Mouse (Mus musculus): ENCODE data around the gene Cnot10.
"Not testable (repeated sequence)": the region's sequence is repeated elsewhere in the genome, so short reads cannot be mapped to it uniquely, and the experiment has no call there.

The Cnot10 gene

DNA sequence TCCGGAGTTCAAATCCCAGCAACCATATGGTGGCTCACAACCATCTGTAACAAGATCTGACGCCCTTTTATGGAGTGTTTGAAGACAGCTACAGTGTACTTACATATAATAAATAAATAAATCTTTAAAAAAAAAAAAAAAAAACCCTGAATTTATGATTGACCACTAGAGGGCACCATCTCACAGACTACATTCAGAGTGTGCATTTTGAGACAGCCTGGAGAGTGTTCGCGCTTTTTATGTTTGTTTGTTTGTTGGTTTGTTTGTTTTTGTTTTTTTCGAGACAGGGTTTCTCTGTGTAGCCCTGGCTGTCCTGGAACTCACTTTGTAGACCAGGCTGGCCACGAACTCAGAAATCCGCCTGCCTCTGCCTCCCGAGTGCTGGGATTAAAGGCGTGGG lies 8.5 kb upstream of the Cnot10 start:
- DNase-seq, result not testable (repeated sequence)

DNA sequence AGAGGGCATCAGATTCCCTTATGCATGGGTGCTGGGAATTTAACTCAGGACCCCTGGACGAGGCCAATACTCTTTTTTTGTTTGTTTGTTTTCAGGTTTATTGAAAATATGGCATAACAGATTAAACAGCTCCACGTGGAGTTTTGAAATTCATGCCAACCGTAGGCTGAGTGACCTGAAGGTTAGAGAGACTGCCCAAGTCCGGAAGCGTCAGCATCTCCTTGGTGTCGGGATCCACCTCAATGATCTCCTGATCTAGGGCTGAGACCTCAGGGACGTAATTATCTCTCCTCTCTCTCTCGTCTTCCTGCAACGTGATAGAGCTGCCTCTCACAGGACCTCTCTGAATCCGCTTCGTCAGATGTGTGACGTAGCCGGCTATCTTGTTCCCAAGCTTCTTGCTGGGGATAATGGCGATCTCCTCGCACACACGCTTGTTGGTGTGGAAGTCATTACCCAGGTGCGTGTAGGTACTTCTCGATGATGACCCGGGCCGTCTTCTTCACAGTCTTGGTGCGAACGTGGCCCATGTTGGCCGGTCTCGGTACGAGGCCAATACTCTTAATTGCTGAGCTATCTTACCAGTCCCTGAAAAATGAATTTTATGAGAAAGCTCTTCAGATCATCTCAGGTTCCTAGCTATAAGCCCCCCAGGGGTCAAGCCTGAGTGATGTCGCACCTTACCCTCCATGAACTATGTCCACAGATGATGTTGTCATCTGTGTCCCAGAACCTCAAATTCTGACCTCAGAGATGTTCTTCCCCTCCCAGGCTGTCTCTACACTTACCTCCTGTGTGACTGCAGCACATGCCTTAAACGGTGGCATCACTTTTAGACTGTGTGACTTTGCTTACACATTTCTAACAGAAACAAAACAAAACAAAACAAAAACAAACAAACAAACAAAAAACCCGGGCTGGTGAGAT lies 7.8 kb upstream of the Cnot10 start:
- no peak for DNase-seq

DNA sequence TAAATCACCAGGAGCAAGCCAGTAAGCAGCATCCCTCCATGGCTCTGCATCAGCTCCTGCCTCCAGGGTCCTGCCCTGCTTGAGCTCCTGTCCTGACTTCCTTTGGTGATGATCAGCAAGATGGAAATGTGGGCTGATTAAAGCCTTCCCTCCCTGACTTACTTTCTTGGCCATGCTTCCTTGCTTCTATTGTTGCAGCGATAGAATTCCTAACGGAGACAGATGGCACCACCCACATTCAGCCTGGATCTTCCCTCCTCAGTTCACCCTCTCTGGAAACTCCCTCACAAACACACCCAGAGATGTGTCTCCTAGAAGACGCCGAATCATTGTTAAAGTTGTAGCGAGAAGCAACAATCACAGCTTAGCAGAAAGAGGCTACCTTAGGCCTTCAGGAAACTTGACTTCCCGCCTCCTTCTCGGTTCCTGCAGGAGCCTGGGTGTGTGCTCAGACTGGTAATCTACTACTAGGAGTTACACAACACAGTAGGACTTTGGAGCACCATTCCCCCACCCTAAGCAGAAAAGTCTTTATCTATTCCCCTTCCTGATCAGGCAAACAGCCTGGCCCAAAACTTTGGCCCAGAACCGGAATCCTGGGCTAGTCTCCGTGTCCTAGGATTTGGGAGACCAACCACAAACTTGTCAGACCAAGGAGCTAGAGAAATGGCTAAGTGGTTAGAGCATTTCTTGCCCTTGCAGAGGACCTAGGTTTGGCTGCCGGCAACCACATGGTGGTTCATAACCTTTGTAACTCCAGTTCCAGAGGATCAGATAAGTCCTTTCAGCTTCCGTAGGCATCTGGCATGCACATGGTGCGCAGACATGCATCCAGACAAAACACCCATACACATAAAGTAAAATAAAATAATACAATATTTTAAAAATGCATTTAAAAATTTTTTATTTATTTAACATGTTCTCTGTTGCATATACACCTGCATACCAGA lies 6.8 kb upstream of the Cnot10 start:
- no peak for DNase-seq

DNA sequence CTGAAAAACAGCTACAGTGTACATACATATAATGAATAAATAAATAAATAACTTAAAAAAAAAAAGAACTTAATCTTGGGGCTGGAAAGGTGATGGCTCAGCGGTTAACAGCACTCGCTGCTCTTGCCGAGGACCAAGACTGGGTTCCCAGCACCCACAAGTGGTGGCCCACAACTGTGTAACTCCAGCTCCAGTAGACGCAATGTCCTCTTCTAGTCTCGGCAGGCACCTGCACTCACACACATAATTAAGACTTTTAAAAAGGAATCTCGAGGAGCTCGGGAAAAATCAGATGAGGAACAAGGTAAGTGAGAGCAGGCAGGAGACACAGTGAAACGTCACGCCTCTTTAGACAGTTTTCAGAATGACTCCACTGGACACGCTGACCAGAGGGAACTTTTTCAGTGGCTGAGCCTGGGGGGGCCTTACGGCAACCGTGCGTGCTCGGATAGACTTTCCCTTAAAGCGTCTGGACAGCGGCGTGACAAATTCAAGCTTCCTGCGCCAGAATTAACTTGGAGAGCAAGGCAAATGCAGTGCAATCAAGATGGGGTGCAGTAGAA lies 717 bp downstream of the Cnot10 start:
- DNase-seq, result peak; percentile 9 to 11

DNA sequence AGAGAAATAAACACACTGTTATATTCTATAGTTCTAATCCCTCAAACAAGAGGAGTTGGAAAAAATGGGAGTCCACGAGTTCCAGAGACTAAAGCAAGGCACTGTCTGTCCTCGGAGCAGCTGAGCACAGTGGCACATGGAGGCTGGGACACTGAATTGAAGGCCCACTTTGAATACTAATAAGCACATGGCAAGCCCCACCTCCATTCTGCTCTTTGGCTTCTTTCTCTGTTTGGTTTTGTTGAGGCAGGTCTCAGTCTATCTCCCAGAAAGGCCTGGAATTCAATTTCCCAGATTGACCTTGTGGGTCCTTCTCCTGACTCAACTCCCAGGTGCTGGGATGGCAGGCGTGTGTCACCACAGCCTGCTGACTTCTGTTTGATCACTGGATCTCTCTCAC lies 3.2 kb downstream of the Cnot10 start:
- no peak for DNase-seq

DNA sequence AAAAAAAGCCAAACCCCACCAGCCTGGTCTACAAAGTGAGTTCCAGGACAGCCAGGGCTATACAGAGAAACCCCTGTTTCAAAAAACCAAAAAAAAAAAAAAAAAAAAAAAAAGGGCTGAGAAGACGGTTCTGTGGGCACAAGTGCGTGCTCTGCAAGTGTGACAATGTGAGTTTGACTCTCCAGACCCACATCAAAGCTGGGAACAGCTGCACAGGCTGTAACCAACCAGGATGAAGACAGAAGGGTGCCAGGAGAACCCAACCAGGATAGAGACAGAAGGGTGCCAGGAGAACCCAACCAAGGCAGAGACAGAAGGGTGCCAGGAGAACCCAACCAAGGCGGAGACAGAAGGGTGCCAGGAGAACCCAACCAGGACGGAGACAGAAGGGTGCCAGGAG lies 3.8 kb downstream of the Cnot10 start:
- DNase-seq, result no peak

DNA sequence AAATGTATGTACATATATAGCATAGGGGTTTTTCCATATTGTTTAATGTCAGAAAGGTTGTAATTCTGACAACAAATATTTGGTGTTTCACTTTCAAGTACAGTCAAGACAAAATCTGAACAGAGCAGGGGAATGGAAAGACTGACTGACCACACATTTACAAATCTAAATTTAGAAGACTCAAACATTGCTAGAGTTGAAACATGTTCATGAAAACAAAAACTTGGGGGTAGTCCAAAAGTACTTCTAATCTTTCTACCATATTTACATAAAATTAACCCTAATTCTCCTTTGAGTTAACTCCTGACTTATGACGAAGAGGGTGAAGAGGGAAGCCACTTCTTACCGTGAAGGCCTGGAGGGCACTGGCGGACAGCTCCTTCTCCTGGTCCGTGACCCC lies 7.7 kb downstream of the Cnot10 start:
- no peak for DNase-seq

DNA sequence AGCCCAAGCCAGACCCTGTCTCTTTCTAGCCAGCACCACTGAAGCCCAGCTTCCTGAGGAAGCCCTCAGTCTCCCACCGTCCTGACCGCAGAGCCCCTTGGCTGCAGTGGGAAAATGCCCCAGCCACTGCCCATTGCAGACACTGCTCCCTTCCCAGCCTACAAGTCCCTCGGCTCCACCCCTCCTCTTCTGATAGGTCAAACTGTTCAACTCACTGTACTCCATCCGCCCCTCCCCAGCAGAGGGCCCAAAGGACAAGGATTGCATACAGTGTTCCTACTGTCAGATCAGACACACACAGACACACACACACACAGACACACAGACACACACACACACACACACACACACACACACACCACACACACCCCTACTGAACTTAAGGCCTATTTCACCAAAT lies 13.3 kb downstream of the Cnot10 start:
- DNase-seq, result no peak

DNA sequence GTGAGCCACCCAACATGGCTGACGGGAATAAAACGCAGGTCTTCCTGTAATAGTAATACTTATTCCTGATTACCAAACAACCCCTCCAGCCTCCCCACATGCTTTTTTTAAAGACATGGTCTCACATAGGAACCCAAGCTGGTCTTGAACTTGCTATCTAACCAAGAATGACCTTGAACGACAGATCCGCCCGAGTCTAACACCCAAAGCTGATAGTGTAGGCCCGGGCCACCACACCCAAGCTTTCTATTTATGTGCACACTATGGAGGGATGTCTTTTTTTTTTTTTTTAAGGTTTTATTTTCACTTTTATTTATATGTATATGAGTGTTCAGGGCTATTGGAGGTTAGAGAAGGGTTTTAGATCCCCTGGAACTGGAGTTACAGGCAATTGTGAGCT lies 15.8 kb downstream of the Cnot10 start:
- DNase-seq, result no peak

DNA sequence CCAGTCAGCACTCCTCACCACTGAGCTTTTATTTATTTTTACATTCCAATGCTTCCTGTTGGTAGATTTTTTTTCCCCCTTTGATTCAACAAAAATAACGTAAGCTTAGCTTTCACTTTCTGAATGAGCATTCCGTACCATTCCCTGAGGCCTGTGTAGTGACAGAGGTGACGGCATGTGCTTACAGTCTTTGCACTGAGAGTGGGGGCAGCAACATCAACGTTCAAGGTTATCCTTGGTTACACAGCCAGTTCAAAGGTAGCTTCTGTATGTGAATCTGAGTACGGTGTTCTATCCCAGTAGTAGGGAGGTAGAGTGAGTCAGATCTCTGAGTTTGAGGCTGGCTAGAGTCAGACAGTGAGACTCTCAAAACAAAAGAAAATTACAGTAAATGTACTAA lies 18.8 kb downstream of the Cnot10 start:
- no peak for DNase-seq

DNA sequence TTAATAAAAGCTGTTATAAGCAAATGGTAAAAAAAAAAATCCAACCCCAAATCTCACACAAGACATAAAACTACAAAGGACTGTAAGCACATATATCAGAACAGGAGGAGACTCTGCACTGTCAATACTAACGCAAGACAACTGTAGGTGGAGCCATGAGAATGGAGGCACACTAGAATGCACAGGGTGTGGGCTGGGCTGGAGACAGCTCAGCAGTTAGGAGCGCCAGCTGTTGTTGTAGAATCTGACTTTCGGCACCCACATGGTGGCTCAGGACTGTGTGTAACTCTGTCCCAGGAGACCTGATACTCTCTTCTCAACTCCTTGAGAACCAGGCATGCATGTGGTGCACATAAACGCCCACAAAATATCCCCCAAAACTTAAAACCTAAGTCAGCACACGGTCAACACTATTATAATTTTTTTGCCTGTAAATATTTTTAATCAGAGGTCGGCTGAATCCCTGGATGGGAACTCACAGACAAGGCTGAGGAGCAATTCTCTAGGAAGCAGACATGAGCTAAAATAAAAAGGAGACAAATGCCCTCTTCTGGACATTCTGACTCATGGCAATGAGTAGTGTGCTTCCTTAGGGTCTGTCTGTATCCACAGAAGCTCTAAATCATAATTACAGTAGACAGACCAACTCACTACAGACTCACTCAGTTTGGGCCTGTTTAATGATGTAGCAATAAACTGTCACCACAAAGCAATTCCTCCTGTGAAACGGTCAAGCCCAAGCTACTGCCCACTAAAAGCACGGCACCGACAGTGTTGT lies 25.6 kb downstream of the Cnot10 start:
- no peak for DNase-seq

DNA sequence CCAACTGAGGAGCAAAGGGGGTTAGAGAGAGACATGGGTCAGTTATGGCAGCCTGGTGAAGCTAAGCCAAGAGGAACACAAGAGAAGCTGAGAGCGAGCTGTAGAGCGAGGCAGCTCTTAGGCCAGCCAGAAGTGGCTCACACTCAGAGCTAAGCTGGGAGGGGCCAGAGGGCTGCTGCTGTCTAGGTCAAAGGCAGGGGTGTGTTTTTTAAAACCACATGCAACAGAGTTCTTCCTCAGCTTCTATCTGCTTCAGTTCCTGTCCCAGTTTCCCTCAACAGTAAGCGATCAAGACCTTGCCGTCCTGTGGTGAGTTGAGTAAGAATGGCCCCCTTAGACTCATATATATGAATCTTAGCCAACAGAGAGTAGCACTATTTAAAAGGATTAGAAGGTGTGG lies 27.0 kb downstream of the Cnot10 start:
- no peak for DNase-seq

DNA sequence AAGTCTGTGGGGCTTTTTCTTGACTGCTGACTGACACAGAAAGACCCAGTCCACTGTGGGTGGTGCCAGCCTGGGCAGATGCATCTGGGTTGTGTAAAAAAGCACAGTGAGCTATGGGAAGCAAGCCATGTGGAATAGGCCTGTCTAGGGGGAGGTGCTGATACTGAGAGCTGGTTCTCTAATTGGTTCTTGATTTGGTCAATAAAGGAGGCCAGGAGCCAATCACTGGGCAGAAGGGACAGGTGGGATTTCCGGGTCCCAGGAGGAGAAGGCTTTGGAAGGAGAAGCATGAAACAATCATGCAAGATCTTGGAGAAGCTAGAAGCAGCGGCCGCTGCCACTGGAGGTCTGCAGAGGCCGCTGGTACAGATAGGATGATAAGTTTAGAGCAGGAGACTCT lies 27.4 kb downstream of the Cnot10 start:
- no peak for DNase-seq

DNA sequence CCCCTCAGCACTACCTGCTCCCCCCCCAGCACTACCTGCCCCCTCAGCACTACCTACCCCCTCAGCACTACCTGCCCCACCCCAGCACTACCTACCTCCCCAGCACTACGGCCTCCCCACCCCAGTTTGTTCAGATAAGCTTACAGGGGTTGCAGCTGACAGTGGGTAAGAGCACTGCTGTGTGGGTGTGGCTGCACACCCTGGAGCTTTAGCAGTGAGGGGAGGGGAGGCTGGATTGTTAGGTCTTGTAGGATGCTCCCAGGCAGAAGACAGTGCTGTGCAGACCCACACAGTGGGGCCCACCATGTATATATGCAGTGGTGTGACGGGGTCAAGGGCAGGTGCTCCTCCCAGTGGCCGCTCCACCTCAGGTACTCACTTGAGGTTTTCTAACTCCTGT lies 29.7 kb downstream of the Cnot10 start:
- DNase-seq, result no peak

DNA sequence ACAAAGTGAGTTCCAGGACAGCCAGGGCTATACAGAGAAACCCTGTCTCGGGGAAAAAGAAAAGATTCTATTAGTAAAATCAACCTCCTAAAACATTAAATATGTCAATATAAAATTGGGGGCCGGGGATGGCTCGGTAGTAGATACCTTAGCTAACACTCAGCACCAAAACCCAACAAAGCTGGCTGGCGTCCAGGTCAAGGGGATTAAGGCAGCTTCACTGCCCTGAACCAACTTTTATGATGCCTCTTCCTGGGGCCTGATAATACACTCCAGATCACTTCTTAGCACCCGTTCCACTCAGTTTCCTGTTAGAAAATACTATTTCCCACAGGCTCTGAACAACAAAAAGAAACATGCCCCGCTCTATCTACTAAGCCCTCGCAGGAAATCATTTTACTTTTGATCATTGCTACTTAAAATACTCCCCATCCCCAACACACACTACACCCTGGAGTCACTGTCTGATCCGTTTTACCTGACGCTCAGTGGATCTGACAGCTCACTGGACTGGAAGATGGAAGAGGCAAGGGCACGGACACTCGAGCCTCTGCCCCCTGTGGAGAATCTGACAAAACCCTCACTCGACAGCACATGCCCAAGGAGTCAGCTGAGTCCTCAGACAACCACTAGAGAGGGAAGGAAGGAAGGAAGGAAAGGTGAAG lies 36.0 kb downstream of the Cnot10 start:
- DNase-seq, result peak; percentile 59 to 67

DNA sequence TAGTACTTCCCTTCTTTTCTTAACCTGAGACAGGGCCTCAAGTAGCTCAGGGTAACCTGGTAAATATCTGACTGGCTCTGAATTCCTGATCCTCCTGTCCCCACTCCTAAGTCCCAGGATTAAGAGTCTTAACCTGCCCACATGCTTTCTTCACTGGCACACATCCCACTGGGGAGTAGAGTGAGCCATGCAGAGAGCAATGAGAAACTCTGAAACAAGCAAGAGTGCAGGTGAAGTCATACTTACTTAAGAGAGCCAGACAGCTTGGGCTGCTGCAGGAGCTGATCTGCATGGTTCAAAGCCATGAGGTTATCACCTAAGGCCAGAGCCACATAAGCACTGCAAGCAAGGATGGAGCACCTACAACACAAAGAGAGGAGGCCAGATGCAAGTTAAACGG lies 38.9 kb downstream of the Cnot10 start:
- DNase-seq, result no peak

DNA sequence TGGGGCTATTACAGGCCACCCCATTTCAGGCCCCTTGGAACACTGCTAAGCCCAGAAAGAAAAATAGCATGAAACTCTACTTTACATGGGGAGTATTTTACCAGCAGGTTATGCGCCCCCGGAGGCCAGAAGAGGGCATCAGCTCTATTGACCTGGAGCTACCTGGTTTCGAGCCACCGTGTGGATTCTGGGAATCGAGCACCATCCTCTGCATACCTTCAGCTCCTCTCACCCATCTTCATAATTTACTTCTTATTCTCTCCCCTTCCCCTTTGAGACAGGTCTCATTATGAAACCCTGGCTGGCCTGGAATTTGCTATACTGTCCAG lies 55.0 kb downstream of the Cnot10 start:
- DNase-seq, result no peak

DNA sequence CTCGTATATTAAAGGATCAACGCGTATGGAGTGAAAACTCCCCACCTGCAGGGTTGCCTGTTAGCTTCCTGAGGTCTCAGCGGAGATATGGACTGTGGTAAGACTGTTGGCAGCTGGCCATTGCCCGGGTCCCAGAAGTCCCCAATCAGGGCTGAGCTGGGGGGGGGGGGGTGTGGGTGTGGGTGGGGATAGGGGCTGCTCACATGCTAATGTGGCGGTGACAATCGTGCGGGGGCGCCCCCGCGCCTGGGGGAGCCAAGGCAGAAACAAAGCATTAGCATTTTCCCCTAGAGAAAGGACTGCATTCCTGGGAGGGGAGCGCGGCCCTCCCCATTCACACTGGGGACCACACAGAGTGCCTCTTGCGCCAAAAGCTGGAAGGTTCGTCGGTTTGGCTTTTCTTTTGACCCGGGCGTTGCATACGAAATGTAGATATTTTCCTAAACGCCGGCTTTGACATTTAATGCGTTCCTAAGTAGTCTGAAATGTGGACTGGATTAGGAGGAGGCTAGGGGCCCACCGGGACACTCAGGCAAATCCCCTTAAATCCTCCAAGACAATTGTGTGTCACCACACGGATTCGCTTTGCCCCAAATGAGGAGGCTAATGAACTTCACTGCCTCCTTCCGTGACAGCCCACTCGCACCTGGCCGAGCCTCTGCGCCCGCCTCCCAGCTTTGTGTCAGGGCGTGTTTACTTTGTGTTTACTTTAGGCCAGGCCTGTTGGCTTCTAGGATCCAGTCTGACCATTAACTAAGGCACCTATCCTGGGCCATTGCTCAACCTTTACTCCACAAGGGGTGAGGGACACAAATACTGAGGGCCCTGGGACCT lies 55.6 kb downstream of the Cnot10 start:
- DNase-seq, result no peak

DNA sequence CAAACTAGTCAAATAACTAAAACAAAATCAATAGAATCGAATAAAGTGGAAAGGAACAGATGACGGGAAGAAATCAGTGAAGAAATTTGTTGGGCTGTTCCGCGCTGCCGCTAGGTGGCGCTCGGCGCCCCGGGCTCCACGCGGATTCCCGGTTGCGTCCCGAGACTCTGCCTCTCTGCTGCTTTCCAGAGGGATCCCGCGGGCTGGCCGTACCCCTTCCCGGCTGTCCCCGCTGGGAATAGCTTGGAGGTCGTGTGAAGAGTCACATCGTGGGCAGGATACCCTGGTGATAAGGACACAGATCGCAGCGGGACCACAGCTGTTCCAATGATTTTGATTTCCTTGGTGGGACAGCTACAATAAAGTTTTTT lies 56.2 kb downstream of the Cnot10 start:
- peak; percentile 54 to 57 for DNase-seq

DNA sequence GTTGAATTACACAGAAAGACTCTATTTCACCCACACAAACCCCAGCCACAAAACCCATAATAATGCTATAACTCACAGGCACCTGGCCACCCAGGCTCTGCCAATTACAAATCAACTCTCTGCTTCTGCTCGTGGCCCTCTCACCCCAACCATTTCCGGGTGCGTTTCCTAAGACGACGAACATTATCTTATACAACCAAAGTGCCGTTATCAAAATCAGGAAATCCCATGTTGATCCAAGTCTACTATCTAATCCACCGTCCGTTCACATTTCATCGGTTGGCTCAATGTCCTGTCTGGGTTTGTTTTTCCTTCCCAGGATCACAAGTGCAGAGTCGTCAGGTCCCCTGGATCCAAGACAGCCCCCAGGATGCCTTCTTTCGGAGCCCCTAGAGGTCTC lies 61.3 kb downstream of the Cnot10 start:
- DNase-seq, result no peak

DNA sequence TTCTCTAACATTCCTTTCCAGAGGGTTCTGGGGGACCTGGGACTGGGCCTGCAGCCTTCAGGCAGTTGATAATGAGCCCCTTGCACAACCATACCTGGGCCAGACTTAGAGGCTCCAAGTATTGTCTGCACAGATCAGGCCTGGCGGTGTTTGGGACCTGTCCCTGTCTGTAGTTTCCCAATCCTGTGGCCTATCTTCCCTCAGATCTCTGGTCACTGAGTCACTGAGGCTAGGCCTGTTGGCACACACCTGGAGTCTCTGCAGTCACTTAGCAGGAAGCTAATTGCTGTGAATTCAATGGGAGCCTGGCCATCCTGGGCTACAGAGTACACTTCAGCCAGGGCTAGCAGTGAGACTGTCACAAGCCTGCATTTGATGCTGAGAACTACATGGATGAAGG lies 64.0 kb downstream of the Cnot10 start:
- no peak for DNase-seq
